Mouse (Mus musculus) spleen, embryonic (tissue): Measurements from ENCODE around the gene Sytl3.
"Not testable (repeated sequence)": the region's sequence is repeated elsewhere in the genome, so short reads cannot be mapped to it uniquely, and the experiment has no call there.

ENCODE experiments used
- CTCF ChIA-PET: fragments of 350-600 bp; sonication (Branson Sonifier 250); formaldehyde crosslinking; loops from one replicate; lab custom pipeline; 2022; lab: Charles Lee

Sytl3 gene

DNA sequence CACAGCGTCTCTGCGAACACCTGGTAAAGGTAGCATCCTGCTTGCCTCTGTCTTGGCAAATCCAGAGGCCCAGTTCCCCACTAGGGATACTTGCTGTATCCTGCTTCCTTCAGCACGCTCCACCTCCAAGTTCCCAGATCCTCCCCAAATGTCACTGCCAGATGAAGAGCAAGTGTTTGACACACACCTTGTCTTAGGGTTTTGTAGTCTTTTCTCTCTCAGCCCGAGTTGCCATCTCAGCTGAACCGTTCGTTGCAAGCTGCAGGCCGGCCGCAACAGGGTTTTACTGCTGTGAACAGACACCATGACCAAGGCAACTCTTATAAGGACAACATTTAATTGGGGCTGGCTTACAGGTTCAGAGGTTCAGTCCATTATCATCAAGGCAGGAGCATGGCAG, 12.1 kb upstream of the Sytl3 start:
- CTCF ChIA-PET, result not testable (repeated sequence)

DNA sequence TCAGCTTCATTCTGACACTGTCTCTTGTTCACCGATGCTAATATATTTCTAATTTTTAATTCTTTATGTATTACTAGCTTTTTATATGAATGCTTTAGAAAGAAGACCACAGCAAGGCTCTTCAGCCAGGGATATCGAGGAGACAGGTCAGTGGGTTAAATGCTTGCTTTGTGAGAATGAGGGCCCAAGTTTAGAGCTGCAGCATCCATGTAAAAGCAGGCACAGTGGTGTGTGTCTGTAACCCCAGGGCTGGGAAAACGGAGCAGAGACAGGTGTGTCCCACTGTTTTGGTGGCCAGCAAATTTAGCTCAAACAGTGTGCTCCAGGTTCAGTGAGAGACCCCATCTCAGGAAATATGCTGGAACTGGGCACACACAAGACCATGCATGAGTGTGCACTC, 11.4 kb upstream of the Sytl3 start:
- CTCF ChIA-PET, result not testable (repeated sequence)

DNA sequence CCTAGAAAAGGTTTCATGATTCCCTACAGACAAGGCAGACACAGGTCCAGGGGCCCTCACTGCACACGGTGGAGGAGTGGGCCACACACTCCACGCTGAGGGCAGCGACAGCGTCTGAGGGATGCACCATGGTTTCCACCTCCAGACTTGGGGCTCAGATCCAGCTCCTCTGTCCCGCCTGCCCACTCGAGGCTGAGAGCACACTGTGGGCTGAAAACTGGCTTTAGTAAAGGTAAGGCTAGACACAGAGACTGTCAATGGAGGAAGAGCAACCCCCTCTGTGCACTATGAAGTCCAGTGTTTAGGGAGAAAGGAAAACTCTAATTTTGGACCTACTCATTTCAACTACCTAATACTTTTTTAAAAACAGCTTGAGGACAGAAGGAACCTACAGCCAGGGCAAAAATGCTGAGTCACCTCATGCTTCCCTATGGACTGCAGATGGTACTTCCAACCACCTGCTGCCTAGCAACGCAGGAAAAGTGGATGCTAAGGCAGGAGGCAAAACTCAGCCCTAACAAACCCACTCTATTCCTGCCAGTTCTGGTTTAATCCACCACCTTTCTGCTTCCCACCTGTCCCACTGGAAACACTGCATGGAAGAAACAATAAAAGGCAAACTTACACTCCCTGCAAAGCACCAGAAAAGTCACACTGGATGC, 7.9 kb upstream of the Sytl3 start:
- CTCF ChIA-PET, result not testable (repeated sequence)

- CTCF ChIA-PET, result not testable (repeated sequence)
These were observed 5.4 kb upstream of the Sytl3 start for GRCm38 (mm10) chr17:6653341-6653946.

DNA sequence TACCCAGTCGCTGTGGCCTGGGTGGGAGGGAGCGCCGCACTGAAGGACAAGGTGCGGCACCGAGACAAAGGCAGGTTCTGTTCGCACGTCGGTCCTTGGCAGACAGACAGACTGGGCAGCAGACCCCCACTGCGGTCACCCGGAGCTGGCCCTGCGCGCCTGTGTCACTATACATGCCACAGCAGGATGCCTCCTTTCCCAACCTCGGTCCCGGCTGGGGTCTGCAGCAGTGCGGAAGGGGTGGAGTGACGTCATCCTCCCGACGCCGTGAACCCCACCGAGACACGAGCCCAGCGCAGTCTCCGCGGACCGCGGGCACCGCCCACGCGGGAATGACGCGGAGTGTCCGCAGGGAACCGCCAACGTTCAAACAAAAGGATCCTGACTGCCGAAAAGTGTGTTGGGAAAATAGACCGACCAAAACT, 3.8 kb upstream of the Sytl3 start:
- CTCF ChIA-PET, result not testable (repeated sequence)

- CTCF ChIA-PET, result not testable (repeated sequence)
These were observed 3.2 kb upstream of the Sytl3 start, which contains the start of gene Dynlt1f for GRCm38 (mm10) chr17:6655567-6656281. Gene Dynlt1f, minus strand, starts transcription at chr17:6655900.

- CTCF ChIA-PET, result not testable (repeated sequence)
These were observed 2.4 kb upstream of the Sytl3 start for GRCm38 (mm10) chr17:6656471-6656870.

GRCm38 (mm10) chr17:6660589-6660988, 1.7 kb downstream of the Sytl3 start:
- CTCF ChIA-PET, result not testable (repeated sequence)

- CTCF ChIA-PET, result not testable (repeated sequence)
These were observed 2.4 kb downstream of the Sytl3 start for GRCm38 (mm10) chr17:6661093-6661816.

- CTCF ChIA-PET, result not testable (repeated sequence)
These were observed 3.9 kb downstream of the Sytl3 start for GRCm38 (mm10) chr17:6662840-6663239.

DNA sequence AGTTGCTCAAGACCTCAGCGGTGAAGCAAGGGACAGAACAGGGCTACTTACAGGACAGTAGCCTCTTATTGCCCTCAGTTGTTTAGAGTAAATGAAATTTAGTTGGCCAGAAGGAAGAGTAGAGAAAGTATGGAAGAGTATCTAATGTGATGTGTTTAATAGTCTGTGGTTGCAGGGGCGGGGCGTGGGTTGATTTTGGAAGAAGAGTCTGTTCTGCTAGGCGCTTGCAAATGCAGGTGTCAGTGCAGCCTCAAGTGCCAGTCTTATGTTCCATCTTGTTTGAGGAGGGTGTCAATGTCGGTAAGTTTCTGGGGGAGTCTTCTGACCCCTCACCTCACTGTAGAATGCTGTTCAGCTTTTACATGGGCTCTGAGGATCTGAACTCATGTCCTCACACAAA, 6.5 kb downstream of the Sytl3 start:
- CTCF ChIA-PET, result not testable (repeated sequence)

DNA sequence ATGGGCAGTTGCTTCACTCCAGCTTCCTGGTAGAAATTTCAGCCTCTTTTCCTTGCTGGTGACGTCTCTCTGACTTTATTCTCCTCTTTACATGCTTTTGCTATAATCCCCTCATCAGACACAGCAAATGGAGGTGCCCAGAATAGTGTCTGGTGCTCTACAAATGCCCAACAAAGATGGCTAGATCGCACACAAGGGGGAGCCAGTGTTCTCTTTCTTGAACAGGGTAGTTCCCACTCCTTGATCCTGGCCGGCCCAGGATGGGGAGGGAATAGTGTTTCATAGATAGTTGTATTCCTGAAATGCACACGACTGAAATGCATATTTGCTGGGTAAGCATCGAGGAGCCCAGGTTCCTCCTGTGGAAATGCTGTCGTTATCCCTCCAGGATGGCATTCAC, 9.6 kb downstream of the Sytl3 start:
- CTCF ChIA-PET, result not testable (repeated sequence)

DNA sequence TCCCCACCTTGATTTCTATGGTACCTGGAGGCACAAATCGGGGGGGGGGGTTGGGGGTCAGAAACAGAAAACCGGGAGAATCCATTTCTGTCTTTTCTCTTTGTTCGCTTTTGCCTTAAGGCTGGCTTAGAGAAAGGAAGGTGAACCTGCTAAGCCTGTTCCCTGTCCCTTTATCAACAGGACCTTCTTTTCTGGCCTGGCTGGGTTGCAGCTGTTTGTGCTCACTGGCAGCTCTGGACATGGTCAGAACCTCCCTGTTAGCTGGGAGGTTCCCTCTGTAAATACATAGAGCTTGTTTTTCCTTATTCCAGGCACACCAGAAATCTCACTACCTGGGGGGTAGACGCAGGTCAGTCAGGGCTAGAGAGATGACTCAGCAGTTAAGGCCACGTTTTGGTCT, 15.4 kb downstream of the Sytl3 start:
- CTCF ChIA-PET, result not testable (repeated sequence)

GRCm38 (mm10) chr17:6678063-6678462, 19.2 kb downstream of the Sytl3 start:
- CTCF ChIA-PET, result not testable (repeated sequence)

- CTCF ChIA-PET, result not testable (repeated sequence)
These were observed 22.8 kb downstream of the Sytl3 start for GRCm38 (mm10) chr17:6681721-6682120.

- CTCF ChIA-PET, result not testable (repeated sequence)
These were observed 24.8 kb downstream of the Sytl3 start for GRCm38 (mm10) chr17:6683702-6684101.

DNA sequence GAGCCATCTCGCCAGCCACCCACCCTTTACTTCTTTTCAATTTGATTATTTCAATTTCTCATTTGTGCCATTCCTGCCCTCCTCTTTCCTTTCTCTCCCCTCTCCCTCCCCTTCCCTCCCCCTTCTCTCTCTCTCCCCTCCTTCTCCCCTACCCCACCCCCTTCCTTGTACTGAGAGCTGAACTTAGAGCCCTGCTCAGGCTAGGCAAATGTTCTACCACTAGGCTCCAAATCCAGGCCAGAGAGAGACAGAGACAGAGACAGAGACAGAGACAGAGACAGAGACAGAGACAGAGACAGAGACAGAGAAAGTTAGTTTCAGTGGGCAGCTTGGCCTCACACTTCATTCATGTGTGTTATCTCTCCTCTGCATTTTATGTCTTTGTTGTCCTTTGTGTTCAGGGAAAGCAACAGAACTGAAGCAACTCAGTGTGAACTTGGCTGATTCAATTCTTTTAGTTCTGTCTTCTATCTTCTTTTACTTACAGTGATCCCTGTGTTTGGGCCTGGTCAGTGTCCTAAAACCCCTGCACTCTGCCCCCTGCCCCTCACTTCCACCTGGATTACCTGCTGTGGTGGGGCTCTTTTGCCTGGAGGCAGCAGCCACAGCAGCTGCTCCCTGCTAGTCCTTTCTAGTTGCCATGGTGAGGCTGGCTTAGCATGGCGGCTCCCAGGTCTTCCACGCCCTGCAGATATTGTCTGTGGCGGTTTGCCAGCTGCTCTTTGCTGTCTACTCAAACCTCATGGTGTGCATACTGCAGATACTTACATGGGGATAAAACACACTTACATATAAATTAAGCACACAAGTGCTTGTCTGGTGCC, 25.8 kb downstream of the Sytl3 start:
- CTCF ChIA-PET, result not testable (repeated sequence)

DNA sequence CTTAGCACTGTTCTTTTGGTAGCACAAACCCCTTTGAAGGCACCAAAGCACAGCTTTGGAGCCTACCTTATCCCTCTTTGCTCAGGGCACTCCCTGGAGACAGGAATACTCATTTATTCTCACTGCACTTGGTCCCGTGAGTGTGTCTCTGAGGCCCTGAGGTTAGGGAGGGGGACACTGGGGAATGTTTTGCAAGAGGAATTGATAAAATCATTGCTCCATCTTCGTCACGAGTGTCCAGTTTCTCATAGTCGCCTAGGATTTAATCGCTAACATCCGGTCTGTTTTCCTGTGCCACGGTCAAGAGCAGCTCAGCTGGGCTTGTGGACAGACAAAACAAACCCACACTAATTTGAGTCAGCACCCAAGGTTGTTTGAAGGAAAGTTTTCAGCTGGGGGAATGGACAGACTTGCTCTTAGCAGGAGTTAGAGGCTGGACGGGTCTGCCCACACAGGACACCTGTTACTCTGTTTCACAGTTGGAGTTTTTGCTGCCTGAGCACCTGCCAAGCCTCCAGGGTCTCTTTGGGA, 26.5 kb downstream of the Sytl3 start:
- CTCF ChIA-PET, result not testable (repeated sequence)

GRCm38 (mm10) chr17:6686299-6686971, 27.5 kb downstream of the Sytl3 start:
- CTCF ChIA-PET, result not testable (repeated sequence)

DNA sequence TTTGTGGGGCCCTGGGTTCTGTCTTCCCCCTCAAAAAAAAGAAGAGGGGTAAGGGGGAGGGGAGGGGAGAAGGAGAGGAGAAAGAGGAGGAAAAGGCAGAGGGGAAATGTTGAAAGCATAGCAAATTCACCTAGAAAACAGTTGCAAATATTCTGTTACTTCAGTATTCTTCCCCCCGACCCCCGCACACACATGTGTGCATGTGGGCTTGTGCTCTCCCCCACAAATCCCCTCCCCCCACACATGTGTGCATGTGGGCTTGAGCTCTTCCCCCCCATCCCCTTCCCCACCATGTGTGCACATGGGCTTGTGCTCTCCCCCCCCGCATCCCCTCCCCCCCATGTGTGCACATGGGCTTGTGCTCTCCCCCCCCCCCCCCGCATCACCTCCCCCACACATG, 30.5 kb downstream of the Sytl3 start:
- CTCF ChIA-PET, result not testable (repeated sequence)

DNA sequence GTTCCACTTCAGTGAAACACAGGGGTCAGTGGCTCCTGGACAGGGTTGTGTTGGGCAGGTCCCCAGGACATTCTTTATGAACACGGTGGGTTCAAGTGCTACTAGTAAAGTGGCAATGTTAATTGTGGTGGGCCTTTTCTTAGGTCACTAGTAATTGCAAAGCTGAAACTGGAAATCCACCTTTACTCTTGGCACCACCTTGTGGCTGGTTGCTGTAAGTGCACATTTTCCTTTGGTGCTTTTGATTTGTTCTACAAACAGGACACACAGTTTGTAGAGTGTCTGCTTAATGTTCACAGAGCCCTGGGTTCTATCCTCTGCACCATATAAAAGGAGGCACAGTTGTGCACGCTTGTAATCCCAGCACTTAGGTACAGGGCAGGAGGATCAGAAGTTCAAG, 32.7 kb downstream of the Sytl3 start:
- CTCF ChIA-PET, result not testable (repeated sequence)
